Mouse (Mus musculus): ENCODE measurements around the gene Dok7. TPM values are rescaled to one million over a fixed set of nuclear protein-coding genes. Genes with fewer than 3 reads are reported as not detected.

Dok7 gene
- total RNA-seq, 2 experiments from 2014 or later: 17.5 to 20.0 TPM

DNA sequence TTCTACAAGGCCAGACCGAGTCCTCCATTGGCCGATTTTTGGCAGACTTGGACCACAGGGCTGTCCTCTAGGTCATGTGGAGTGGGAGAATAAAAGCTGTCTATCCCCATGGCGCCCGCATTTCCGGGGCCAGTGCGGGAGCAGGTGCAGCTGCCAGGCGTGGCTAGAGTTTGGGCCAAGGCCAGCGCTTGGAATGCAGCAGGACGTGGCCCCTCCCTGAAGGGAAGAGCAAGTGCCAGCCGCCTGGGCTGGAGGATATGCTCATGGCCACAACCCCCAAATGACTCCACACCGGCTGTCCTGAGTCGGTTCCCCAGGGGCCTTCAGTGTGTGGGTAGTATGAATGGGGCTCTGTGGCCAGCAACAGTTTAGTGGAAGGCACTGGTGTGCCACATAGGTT lies 1.5 kb upstream of the Dok7 start:
- DNase-seq (ENCODE audit: low spot score): peak; percentile 56

GRCm38 (mm10) chr5:35057582-35057981 lies 1.0 kb downstream of the Dok7 start:
- DNase-seq (ENCODE audit: low spot score): no peak

GRCm38 (mm10) chr5:35058216-35058615 lies 1.6 kb downstream of the Dok7 start:
- peak; percentile 42 for DNase-seq (ENCODE audit: low spot score)

DNA sequence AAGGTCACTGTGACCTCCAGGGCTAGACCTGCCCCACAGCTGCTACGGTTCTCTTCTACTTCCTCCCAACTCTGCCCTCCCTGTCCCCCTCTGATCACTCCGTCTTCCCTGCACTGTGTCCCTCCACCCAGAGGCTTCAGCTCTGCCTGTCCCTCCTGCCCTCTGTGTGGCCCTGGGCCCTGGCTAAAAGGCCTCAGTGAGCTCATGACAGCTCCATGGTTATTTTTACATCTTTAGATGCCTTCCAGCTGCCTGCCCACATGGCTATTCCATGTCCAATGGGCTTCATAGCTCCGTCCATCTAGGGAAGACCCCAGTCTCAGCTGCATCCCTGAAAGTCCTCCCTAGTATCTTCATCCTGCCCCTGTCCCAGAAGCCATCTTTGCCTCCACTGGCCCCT lies 3.5 kb downstream of the Dok7 start:
- DNase-seq (ENCODE audit: low spot score): peak; percentile 61

GRCm38 (mm10) chr5:35069841-35070240 lies 13.3 kb downstream of the Dok7 start:
- no peak for DNase-seq (ENCODE audit: low spot score)

DNA sequence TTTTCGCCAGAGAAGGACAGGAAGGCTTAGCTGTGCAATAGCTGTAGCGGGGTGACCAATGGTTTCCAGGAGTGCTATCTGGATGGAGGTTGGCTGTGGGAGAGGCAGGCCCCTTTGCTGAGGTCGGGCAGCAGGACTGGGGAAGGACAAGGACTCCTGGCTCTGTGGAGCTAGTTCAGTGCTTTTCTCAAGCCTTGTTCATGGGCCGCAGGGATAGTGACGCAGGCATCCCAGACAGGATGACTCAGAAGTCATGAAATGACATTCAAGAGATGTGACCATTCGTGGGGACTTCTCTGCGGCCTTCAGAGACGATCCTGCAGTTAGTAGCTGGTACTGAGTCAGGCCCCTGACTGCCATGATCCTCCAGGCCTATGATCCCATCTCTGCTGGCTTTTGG lies 13.7 kb downstream of the Dok7 start:
- DNase-seq (ENCODE audit: low spot score): no peak

- DNase-seq (ENCODE audit: low spot score): no peak
Observed at GRCm38 (mm10) chr5:35070953-35071352, 14.4 kb downstream of the Dok7 start.

DNA sequence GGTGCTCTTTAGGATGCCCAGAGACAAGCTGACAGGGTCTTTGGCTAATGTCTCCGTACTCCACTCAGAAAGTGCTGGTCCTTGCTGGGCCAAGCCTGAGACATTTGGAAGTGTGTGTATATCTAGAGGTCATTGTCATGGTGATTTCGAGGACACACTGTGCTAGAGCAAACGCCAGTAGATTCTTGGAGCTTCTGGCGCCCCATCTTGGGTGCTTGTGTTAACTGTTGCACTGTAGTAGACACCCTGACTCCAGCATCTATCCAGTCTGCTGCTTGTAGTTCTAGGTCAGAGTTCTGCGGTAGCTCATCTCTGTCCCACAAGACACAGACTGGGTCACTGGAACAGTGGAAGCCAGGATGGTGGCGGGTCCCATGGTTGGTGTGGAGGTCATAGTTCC lies 15.3 kb downstream of the Dok7 start:
- no peak for DNase-seq (ENCODE audit: low spot score)

DNA sequence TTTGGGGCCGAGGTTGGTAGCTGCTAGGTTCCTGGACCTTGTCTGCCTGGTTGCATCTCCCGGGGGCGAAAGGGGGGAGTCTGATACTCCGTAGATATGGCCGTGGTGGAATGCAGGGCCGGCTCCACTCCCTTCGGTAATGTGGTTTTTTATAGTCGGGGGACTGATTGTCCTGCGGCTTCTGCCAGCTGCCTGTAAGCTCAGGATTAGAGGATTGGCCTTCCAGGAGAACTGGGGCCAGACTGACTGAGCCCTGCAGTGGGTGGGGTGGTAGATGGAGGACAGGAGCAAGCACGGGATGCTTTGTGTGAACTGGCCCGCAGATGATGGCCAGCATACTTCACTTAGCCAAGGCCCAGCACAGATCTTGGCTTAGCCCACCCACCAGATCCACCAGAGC lies 16.7 kb downstream of the Dok7 start:
- DNase-seq (ENCODE audit: low spot score): peak; percentile 55

DNA sequence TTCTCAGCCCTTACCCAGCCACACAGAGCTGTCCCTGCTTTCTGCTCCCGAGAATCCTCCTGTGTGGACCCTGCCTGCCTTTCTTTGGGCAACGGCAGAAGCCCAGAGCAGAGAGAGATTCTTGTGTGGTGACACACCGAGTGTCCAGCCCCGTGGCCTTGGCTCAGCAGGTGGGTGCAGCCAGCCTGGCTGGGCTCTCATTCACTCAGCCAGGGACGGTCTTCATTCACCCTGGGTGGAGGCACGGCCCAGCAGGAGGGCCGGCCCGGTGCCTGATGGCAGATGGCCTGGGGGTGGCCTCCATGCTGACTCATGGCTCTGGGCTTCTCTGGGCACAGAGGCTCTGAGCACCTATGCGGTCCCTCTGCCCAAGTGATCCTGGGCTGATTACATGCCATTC lies 17.4 kb downstream of the Dok7 start:
- DNase-seq (ENCODE audit: low spot score): peak; percentile 86

DNA sequence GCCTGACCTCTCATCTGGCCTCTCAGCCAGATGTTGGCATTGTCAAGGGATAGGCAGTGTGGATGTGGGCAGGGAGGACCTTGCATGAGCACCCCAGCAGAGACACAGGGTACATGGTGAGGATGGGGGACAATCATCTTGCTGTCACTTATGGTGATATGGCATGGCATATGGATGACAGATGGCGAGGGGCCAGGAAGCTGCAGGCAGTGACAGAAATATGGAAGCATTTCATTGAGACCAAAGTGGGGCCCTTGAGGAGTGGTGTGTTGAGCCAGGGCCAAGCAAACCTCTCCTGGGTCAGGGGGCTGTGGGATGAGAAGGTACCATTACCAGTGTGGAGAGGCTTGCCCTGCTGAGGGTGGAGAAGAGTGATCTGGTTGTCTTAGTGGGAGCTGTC lies 19.8 kb downstream of the Dok7 start:
- no peak for DNase-seq (ENCODE audit: low spot score)

DNA sequence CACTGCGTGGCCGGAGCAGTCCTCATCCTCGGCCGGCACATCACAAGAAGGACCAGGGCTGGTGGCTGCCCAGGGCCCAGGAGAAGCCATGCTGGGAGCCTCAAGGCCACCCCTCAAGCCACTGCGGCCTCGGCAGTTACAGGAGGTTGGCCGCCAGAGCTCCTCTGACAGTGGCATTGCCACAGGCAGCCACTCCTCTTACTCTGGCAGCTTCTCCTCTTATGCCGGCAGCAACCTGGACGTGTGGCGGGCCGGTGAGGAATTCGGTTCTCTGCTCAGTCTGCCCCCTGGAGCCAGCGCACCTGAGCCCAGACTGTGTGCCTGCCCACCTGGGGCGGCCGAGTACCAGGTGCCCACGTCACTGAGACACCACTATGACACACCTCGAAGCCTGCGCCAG lies 22.5 kb downstream of the Dok7 start:
- no peak for DNase-seq (ENCODE audit: low spot score)

DNA sequence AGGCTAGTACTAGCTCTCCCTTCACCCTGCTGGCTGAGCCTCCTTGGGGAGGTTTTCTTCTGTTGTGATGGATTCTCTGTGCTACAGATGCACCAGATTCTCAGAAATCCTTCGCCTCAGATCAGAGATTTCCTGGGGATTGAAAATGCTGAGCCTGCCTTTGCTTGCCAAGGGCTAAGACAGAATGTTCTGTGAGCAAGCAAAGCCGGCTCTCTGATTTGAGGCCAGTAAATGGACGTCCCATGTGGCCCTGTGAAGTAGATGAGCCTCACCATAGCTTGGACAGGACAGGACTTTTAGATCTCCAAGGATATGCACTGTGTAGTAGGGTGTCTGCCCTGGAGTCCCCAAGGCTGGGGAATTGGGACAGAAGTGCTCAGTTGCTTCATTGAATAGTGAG lies 28.3 kb downstream of the Dok7 start:
- peak; percentile 61 for DNase-seq (ENCODE audit: low spot score)

DNA sequence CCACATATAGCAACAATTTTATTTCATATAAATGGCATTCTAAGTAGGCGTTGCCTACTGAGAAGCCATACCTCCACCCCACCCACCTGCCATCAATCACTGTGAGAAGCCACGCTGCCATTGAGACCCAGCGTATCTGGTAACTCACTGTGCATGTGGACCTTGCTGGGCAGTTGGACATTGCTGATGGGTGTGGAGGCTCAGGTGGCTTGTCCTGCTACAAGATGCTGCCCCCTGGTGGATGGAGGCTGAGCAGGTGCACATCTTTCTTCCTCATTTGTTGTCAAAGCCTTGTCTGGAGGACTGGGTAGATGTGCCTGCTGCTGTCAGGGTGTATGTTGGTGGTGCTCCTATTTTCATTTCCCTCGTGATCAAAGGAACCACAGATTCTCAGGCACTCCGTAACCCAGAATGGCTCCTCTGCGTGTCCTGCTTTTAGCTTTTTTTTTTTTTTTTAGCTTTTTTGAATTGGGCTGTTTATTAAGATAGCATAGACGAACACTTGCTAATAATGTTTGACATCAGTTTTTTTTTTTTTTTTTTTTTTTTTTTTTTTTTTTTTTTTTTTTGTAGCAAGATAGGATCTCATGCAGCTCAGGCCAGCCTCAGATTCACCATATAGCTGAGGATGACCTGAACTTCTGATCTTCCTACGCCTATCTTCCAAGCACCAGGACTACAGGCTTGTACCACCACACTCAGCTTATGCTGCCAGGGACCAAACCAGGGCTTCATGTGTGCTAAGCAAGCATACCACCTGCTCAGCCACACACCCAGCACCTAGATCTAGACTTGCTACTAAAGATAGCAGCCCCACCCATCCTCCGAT lies 32.4 kb downstream of the Dok7 start:
- DNase-seq (ENCODE audit: low spot score): peak; percentile 80

DNA sequence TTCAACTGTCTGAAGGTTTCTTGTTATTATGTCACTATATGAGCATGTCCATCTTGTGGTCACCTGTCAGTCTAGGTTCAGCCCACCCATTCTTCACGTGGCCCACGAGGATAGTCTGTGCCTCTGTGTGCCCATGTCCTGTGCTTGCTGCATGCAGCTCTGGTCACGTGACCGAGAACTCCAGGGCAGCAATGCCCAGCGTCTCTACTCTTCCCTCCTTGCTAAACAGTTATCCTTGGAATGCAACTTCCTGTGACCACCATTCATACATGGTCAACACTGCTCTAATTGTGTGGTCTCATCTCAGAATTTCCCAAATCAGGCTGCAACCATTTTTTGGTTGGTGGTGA lies 33.0 kb downstream of the Dok7 start:
- no peak for DNase-seq (ENCODE audit: low spot score)

DNA sequence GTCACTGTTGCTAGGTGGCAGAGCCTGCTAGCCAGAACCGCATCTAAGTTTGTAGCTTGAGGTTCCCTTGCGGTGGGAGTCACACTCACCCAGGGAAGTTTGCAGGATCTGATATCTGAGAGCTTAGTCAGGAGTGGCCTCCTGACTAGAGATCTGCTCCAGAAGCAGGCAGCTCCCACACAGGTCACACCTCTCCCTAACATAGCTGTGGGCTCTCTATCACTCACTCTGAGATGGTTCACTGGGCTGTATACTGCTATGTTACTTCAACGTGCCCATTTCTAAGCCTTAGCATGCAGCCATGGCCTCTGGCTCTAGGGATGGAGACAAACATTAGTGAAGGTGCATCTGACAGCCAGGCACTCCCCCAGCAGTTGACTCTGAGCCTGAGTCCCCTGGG lies 35.1 kb downstream of the Dok7 start:
- DNase-seq (ENCODE audit: low spot score): no peak

- DNase-seq (ENCODE audit: low spot score): no peak
Observed at GRCm38 (mm10) chr5:35103086-35103485, 46.5 kb downstream of the Dok7 start.

DNA sequence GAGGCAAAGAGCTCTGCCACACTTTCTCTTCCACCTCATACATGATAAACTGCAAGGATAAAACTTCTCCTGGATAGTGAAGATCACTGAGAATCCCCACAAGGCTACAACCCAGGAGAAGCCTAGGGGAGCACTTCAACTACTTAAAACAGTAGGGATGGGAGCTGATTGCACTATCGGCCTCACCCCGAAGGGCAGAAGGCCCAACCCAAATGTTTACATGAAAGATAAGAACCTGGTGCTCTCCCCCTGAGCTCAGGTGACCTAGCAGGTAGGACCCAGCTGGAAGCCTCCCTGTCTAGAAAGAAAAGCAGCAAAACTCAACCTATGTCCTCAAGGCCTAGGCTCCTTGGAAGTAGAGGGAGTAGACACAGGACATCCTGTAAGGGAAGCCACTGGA lies 47.0 kb downstream of the Dok7 start:
- DNase-seq (ENCODE audit: low spot score): no peak

- DNase-seq (ENCODE audit: low spot score): no peak
Observed at GRCm38 (mm10) chr5:35104183-35104959, 47.8 kb downstream of the Dok7 start.

- peak; percentile 88 for DNase-seq (ENCODE audit: low spot score)
Observed at GRCm38 (mm10) chr5:35104960-35105921, 48.7 kb downstream of the Dok7 start, which contains the start of gene Lrpap1. Gene Lrpap1, minus strand, starts transcription at chr5:35105766.

DNA sequence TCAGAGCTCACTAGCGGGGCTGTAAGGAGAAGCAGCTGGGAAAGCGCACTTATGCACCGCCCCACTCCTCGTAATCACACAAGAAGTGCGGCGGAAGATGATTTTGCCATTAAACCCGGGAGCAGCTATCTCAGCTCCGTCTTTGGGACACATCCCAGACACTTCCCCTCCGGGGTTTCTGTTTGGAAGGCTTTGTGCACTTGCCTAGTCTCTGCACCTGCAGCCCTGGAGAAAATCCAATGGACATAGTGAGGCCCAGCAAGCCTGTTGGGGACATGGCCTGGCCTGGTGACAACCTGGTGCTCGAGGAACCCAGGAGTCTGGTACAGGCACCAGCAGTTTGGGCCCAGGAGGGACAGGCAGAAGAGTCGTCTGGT lies 49.3 kb downstream of the Dok7 start:
- DNase-seq (ENCODE audit: low spot score): no peak

DNA sequence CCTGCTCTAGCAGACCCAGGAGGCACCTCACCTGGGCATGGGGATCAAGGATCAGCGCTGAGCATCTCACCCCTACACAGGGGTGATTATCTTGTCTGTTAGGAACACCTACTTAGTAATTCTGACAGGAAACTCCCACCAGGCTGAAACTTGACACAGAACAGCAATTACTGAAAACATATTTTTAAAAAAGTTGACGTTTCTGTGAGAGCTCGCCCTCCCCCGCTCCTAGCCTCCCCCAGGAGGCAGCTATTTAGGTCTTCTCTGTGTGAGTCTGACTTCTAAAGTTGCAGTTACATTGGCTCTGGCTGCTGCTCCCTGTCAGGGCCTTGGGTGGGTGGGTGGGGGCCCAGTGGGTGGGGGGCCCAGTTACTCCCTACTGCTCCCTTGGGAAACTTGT lies 55.9 kb downstream of the Dok7 start:
- no peak for DNase-seq (ENCODE audit: low spot score)
